Mouse (Mus musculus): ENCODE measurements around the gene Gstp3. TPM values are rescaled to one million over a fixed set of nuclear protein-coding genes. Genes with fewer than 3 reads are reported as not detected.
"Not testable (repeated sequence)": the region's sequence is repeated elsewhere in the genome, so short reads cannot be mapped to it uniquely, and the experiment has no call there.

The Gstp3 gene
- polyA plus RNA-seq, 1 experiment from 2014 or later: 0.69 TPM

- no peak for ATAC-seq (ENCODE audit: insufficient number of reproducible peaks, low FRiP score)
- no peak overlapping the region for H3K27ac ChIP-seq (ENCODE audit: poor library complexity, severe bottlenecking)
- no peaks in the 10 kb centered on the region for H3K36me3 ChIP-seq
- H3K9ac ChIP-seq: no peak overlapping the region
- H3K9me3 ChIP-seq (replicated peaks): no peaks in the 10 kb centered on the region
- no peaks in the 10 kb centered on the region for H3K4me1 ChIP-seq (replicated peaks)
- H3K4me3 ChIP-seq: no peak overlapping the region
- 62% methylated on average over 8 of the region's 8 CpGs for WGBS
- peaks cover 34% of the 10 kb centered on the region for H3K27me3 ChIP-seq (replicated peaks)
- no peak overlapping the region for H3K4me2 ChIP-seq
Observed at GRCm38 (mm10) chr19:4080511-4081009, 21.2 kb upstream of the Gstp3 start.

- Histone ChIP-seq H3K9me3 (replicated peaks) (no peaks in the 10 kb centered on the region), H3K27ac (ENCODE audit: poor library complexity, severe bottlenecking) (no peak overlapping the region), H3K36me3 (no peaks in the 10 kb centered on the region), H3K9ac (no peak overlapping the region), H3K27me3 (replicated peaks) (peaks cover 29% of the 10 kb centered on the region), H3K4me1 (replicated peaks) (no peaks in the 10 kb centered on the region), H3K4me2 (no peak overlapping the region), H3K4me3 (no peak overlapping the region)
- no peak for ATAC-seq (ENCODE audit: insufficient number of reproducible peaks, low FRiP score)
- WGBS: 75% methylated on average over 1 of the region's 1 CpGs
Observed at GRCm38 (mm10) chr19:4079594-4079993, 20.2 kb upstream of the Gstp3 start.

GRCm38 (mm10) chr19:4075531-4075930 is 16.2 kb upstream of the Gstp3 start:
- no peaks in the 10 kb centered on the region; the same call in 1 of the 2 replicates for H3K27me3 ChIP-seq (replicated peaks)
- no peak overlapping the region for H3K27ac ChIP-seq (ENCODE audit: poor library complexity, severe bottlenecking)
- no peak overlapping the region for H3K9ac ChIP-seq
- H3K9me3 ChIP-seq (replicated peaks): no peaks in the 10 kb centered on the region
- no peak overlapping the region for H3K4me3 ChIP-seq
- no peak overlapping the region for H3K4me2 ChIP-seq
- H3K36me3 ChIP-seq: no peaks in the 10 kb centered on the region
- WGBS: 82% methylated on average over 1 of the region's 1 CpGs
- no peaks in the 10 kb centered on the region for H3K4me1 ChIP-seq (replicated peaks)
- no peak for ATAC-seq (ENCODE audit: insufficient number of reproducible peaks, low FRiP score)

- no peak for ATAC-seq (ENCODE audit: insufficient number of reproducible peaks, low FRiP score)
- 79% methylated on average over 6 of the region's 6 CpGs for WGBS
- H3K9me3 ChIP-seq (replicated peaks): no peaks in the 10 kb centered on the region
- no peak overlapping the region for H3K27ac ChIP-seq (ENCODE audit: poor library complexity, severe bottlenecking)
- no peaks in the 10 kb centered on the region for H3K36me3 ChIP-seq
- H3K9ac ChIP-seq: no peak overlapping the region
- H3K27me3 ChIP-seq (replicated peaks): no peaks in the 10 kb centered on the region
- no peak overlapping the region for H3K4me2 ChIP-seq
- H3K4me3 ChIP-seq: no peak overlapping the region
- H3K4me1 ChIP-seq (replicated peaks): no peaks in the 10 kb centered on the region
Observed at GRCm38 (mm10) chr19:4072706-4073424, 13.5 kb upstream of the Gstp3 start.

- no peaks in the 10 kb centered on the region for H3K9me3 ChIP-seq (replicated peaks)
- H3K4me2 ChIP-seq: no peak overlapping the region
- no peak for ATAC-seq (ENCODE audit: insufficient number of reproducible peaks, low FRiP score)
- no peaks in the 10 kb centered on the region for H3K27me3 ChIP-seq (replicated peaks)
- no peak overlapping the region for H3K27ac ChIP-seq (ENCODE audit: poor library complexity, severe bottlenecking)
- H3K36me3 ChIP-seq: no peaks in the 10 kb centered on the region
- H3K4me1 ChIP-seq (replicated peaks): no peaks in the 10 kb centered on the region
- 89% methylated on average over 6 of the region's 6 CpGs for WGBS
- no peak overlapping the region for H3K4me3 ChIP-seq
- H3K9ac ChIP-seq: no peak overlapping the region
Observed at GRCm38 (mm10) chr19:4071406-4071805, 12.0 kb upstream of the Gstp3 start.

- Histone ChIP-seq H3K4me3 (no peak overlapping the region), H3K4me2 (no peak overlapping the region), H3K4me1 (replicated peaks) (no peaks in the 10 kb centered on the region), H3K27ac (ENCODE audit: poor library complexity, severe bottlenecking) (no peak overlapping the region), H3K9me3 (replicated peaks) (no peaks in the 10 kb centered on the region), H3K27me3 (replicated peaks) (no peaks in the 10 kb centered on the region), H3K9ac (no peak overlapping the region), H3K36me3 (no peaks in the 10 kb centered on the region)
- no peak for ATAC-seq (ENCODE audit: insufficient number of reproducible peaks, low FRiP score)
- 77% methylated on average over 8 of the region's 8 CpGs for WGBS
Observed at GRCm38 (mm10) chr19:4070756-4071155, 11.4 kb upstream of the Gstp3 start.

GRCm38 (mm10) chr19:4070311-4070710 is 10.9 kb upstream of the Gstp3 start:
- 79% methylated on average over 15 of the region's 15 CpGs for WGBS
- H3K4me3 ChIP-seq: no peak overlapping the region

GRCm38 (mm10) chr19:4068717-4069410 is 9.5 kb upstream of the Gstp3 start:
- H3K27me3 ChIP-seq (replicated peaks): no peaks in the 10 kb centered on the region
- H3K9me3 ChIP-seq (replicated peaks): no peaks in the 10 kb centered on the region
- H3K9ac ChIP-seq: no peak overlapping the region
- no peak overlapping the region for H3K4me3 ChIP-seq
- ATAC-seq (ENCODE audit: insufficient number of reproducible peaks, low FRiP score): no peak
- WGBS: 78% methylated on average over 15 of the region's 15 CpGs
- no peak overlapping the region for H3K4me2 ChIP-seq
- H3K36me3 ChIP-seq: no peaks in the 10 kb centered on the region
- H3K27ac ChIP-seq (ENCODE audit: poor library complexity, severe bottlenecking): no peak overlapping the region
- H3K4me1 ChIP-seq (replicated peaks): no peaks in the 10 kb centered on the region

More at GRCm38 (mm10) chr19:4070311-4070710, 10.9 kb upstream of the Gstp3 start:
- Histone ChIP-seq H3K9ac (no peak overlapping the region), H3K36me3 (no peaks in the 10 kb centered on the region), H3K27ac (ENCODE audit: poor library complexity, severe bottlenecking) (no peak overlapping the region), H3K4me1 (replicated peaks) (no peaks in the 10 kb centered on the region), H3K4me2 (no peak overlapping the region), H3K27me3 (replicated peaks) (no peaks in the 10 kb centered on the region), H3K9me3 (replicated peaks) (no peaks in the 10 kb centered on the region)
- no peak for ATAC-seq (ENCODE audit: insufficient number of reproducible peaks, low FRiP score)

- H3K27ac ChIP-seq (ENCODE audit: poor library complexity, severe bottlenecking); H3K4me2 ChIP-seq; H3K27me3 ChIP-seq (replicated peaks); H3K9me3 ChIP-seq (replicated peaks); H3K9ac ChIP-seq; H3K36me3 ChIP-seq; ATAC-seq (ENCODE audit: insufficient number of reproducible peaks, low FRiP score); H3K4me1 ChIP-seq (replicated peaks); H3K4me3 ChIP-seq: not testable (repeated sequence)
- WGBS: 89% methylated on average over 2 of the region's 2 CpGs
Observed at GRCm38 (mm10) chr19:4068242-4068641, 8.9 kb upstream of the Gstp3 start.

GRCm38 (mm10) chr19:4066877-4067276 is 7.5 kb upstream of the Gstp3 start:
- no peak overlapping the region for H3K4me2 ChIP-seq
- no peak for ATAC-seq (ENCODE audit: insufficient number of reproducible peaks, low FRiP score)
- no peak overlapping the region for H3K9ac ChIP-seq
- H3K36me3 ChIP-seq: no peaks in the 10 kb centered on the region
- no peaks in the 10 kb centered on the region for H3K4me1 ChIP-seq (replicated peaks)
- no peak overlapping the region for H3K4me3 ChIP-seq
- H3K9me3 ChIP-seq (replicated peaks): no peaks in the 10 kb centered on the region
- H3K27me3 ChIP-seq (replicated peaks): no peaks in the 10 kb centered on the region
- H3K27ac ChIP-seq (ENCODE audit: poor library complexity, severe bottlenecking): no peak overlapping the region

- Histone ChIP-seq H3K27ac (ENCODE audit: poor library complexity, severe bottlenecking) (no peak overlapping the region), H3K4me3 (no peak overlapping the region), H3K4me2 (no peak overlapping the region), H3K9ac (no peak overlapping the region), H3K4me1 (replicated peaks) (no peaks in the 10 kb centered on the region), H3K36me3 (no peaks in the 10 kb centered on the region), H3K27me3 (replicated peaks) (no peaks in the 10 kb centered on the region), H3K9me3 (replicated peaks) (no peaks in the 10 kb centered on the region)
- no peak for ATAC-seq (ENCODE audit: insufficient number of reproducible peaks, low FRiP score)
- 81% methylated on average over 6 of the region's 6 CpGs for WGBS
Observed at GRCm38 (mm10) chr19:4066280-4066679, 6.9 kb upstream of the Gstp3 start.
